Mouse (Mus musculus) CD4-positive, CD25-positive, alpha-beta regulatory T cell, adult 2 months (primary cell): ENCODE results near the gene Tcaf1.

ENCODE experiments used
- DNase-seq: peaks from one replicate; pipeline ENCODE4 v3.0.0-alpha.2; 2012; ENCODE audit warnings: low read depth, low spot score

Gene Tcaf1

DNA sequence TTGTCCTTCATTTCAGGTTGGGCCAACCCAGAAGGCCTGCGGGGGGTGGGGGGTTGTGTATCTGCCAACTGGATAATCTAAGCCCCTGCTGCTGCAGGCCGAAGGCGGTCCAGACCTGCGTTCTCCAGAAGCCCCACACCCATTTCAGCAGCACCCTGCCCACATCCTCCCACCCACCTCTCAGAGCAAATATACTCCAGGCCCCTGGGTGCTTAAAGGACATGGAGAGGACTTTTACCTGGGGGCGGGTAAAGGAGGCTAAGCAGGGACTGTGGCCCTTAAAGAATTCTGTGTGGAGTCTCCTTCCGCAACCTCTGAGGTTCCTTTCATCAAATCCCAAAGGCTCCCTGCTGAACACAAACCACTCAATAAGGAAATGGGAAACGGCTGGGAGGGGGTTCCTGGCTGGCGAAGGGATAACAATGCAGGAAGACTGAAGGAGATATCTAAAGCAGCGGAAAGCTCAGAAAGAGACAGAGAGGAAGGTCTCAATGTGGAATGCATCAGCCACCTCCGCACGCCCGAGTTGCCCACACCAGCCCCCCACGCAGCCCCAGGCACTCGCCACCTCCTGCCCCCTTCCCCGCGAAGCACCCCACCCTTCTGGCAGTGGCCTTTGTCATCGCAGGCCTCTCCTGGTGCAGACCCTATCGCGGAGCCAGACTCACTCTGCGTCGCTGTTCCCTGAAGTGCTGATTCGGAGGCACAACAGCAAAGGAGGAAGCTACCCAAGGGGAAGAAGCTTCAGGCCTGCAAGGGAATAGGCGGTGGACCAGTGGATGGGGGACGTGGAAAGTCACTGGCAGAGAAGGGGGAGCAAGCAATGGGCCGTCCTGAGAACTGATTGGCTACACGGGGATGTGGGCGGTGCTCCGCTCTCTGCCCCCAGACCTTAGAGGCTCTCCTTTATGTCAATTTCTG lies at the start of gene Tcaf1:
Gene Tcaf1, minus strand, starts transcription at position 798 of the 921 bp plus-strand sequence.
- no peak for DNase-seq

DNA sequence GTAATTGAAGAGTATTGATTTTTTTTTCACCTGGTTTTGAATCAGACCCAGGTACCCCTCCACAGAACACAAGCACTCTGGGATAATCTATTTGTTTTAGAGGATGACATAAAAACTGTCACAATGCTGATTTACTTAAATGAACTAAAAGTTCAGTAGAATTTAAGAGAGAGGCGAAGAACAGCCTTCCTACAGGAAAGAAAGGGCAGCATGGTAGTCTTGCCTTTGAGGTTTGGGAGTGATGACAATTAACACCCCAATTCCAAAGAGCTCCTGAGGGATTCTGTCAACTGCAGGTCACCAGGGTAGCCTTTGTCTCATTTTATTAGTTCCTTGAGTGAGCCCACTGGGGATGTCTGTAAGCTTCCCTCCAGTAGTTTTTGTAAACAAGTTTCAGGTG lies 46.2 kb upstream of the Tcaf1 start, which contains the start of gene Olfr38:
Gene Olfr38, plus strand, starts transcription at position 301 of the 400 bp plus-strand sequence.
- DNase-seq: no peak

DNA sequence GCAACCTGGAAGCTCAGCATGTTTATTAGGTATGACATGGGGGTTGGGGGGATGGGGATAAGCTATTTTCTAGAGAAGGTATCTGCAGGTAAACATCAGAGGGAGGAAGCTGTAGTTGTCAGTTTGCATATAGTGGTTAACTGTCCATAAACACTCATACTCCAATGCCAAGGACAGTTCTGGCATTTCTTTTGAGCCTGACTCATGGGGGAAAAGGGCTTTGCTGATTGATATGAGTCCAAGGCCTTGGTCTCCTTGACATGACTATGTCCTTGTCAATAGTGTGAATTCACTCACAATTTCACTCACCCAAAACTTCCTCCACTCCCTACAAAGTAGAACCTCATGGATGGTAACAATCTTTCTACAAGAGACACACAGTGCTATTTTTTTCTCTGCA lies 38.0 kb upstream of the Tcaf1 start:
- DNase-seq: no peak

DNA sequence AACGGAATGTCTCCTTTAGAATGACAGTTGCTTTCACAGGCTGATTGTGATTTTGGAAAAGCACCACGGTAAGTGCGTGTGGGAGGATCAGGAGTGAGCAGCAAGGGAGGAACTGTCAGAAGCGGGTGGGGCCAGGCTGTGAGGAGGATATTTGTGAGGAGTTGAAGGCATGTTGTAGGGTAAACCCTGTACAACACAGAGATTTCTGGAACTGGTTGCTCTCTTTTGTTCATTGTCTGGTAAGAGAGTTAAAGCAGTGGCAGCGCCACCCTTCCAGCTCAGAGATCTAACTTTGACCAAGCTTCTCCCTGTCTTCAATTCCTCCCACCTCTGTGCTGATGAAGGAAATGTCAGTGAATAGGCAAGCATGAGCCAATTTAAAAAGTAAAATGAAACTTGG lies 32.4 kb upstream of the Tcaf1 start:
- no peak for DNase-seq

DNA sequence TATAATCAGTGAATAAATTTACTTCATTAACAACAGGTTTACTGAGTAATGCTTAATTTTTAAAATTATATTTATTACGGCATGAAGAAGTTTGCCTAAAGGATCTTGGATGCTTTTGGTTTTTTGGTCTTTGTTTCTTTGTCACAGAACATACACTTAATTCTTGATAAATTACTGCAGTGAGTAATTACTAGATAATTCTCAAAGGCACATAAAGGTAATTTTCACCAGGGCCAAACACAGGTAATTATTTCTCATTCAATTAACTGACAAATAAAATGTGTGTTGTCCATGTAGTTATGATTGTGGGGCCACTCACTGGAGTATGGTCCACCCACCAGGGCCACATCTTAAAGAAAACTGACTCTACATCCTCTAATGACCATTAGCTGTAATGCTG lies 29.2 kb upstream of the Tcaf1 start, which contains the start of gene Olfr453:
Gene Olfr453, plus strand, starts transcription at position 301 of the 400 bp plus-strand sequence.
- DNase-seq: no peak

DNA sequence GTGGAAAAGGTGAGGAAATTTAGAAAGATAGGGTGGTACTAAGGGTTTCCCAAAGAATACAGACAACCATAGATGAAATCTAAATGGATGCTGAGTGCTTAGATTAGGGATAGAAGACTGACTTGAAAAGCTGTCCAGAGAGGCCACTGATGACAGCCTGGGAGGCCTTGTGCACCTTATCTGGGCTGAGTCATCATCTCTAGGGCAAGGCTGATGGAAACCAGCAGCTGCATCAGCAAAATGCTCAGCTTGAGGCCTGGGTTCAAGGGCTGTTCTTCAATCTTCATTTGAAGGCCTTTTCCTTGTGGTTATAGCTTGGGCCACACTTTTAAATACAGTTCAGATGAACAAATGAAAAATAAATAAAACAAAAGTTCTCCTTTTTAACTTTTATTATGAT lies 8.1 kb upstream of the Tcaf1 start:
- DNase-seq: no peak

DNA sequence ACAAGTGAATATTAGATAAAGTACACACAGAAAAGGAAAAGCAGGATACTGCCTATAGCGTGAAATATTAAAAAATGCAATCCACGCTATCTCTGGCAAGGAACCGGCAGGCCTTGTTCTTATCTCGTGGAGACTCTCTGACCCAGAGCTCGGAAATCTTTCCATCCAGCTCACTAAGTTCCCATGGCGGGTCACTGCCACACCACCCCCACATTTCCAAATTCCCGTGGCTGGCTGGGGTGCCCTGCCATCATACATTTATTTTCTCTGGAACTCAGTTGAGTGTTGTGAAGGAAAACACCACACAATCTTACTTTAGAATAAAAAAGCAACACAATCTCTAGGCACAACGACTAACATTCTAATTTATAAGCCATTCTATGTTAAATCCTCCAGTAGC lies 4.8 kb upstream of the Tcaf1 start:
- DNase-seq: no peak

DNA sequence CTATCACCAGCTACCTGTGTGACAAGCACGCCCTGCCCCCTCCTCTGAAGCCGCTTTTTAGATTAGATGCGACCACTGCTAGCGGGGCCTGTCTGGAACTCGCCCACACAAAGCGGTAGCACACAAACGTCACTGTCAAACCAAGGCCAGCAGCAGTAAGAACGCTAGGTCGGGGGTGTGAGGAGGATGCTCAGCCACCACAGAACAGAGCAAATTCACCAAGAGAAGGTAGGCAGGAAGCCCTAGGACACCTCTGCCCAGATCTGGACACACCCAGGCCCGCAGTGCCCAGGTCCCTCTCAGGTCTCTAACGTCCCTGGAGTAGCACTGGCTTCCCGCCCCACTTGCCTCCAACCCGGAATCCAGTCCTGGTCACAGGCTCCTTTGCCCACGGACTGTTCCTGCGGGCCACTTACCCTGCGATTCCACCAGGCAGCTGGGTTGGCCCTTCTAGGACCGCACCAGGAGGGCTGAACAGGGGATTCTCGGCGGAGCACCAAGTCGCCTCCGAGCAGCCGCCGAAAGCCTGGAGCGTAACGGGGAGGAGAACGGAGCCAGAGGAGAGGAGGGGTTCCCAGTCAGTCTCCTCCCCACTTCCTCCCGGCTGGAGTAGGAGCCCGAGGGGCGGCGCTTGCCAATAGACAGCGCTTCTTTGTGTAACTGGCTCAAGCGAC lies 17.2 kb downstream of the Tcaf1 start:
- no peak for DNase-seq

DNA sequence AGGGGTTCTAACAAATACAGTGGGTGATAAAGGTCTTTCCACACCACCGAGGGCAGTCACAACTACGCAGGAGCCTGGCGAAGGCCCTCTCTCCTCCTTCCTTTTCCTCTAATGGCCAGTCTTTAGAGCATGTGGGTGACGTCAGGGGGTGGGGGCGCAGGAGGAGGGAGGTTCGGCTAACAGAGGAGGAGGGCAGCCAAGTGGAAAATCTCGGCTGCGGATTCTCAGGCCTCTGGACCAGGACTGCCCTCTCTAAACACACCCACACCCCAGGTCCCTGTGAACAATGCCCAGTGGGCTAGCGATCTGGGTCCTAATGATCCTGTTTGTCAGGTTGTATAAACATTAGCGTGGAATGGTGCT lies 17.8 kb downstream of the Tcaf1 start:
- DNase-seq: no peak

DNA sequence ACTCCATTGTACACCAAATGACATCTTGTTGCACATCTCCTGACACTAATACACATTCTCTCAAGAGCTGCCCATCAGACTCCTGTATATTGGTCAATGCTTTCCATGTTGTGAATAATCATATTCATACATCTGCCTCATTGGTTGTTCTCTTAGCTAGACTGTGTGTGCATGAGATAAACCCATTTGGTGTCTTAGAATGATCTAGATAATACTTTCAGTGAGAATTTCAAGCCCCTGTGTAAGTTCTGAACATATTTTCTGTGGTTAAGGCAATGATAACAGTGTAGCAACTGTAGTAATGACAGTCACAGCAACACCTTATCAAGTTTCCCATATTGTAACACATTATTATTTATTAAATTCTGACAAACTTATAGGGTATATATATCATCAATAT lies 20.1 kb downstream of the Tcaf1 start:
- no peak for DNase-seq

DNA sequence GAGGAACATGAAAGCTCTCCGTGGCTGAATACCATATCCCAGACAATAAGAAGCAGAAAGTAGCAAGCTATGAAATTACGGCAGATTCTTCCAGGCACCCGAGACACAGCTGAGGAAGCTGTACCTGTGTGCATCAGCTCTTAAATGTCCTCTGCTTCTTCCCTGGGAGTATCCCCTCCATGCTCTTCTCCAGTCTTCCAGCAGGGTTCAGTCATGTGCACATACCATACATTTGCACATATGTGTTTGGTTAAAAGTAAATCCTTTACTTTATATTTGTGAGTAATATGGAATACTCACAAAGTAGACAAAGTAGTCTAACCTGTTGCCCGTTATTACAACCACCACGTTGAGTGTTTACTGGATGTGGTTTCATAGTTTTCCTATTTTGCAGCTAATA lies 22.0 kb downstream of the Tcaf1 start:
- DNase-seq: no peak

DNA sequence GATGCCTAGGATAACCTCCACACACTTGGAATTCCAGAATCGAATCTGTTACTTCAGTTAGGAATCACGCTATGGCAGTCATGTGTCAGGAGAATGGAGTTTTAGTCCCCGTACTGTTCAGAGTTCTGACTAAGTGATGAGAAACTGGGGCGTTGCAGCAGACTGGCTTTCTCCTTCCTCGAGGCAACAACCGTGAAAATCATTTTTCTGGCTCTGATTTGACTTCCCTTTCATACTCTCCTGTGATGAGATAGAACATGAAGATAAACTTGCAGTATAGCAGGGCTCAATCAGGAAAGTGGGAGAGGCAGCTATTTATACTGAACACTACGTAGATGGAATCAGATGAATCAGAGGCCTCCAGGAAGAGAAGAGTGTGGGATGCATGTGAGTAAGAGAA lies 29.8 kb downstream of the Tcaf1 start:
- no peak for DNase-seq

DNA sequence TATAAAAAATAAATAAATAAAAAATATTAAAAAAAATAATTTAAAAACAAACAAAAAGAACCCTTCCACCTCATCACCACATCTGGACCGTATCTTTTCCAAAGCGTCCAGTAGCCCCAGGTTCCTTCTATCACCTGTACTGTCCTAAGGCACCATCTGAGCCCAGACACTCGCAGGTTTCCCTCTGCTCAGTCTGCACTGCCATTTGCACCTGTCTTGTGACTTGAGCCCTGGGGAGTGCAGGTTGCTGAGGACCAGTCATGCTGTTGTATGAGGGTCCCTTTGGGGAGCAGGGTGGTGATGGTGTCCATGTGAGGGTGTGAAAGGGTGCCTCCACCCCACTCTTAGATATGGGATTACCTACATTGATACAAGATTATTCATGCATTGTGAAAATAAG lies 33.9 kb downstream of the Tcaf1 start:
- no peak for DNase-seq

DNA sequence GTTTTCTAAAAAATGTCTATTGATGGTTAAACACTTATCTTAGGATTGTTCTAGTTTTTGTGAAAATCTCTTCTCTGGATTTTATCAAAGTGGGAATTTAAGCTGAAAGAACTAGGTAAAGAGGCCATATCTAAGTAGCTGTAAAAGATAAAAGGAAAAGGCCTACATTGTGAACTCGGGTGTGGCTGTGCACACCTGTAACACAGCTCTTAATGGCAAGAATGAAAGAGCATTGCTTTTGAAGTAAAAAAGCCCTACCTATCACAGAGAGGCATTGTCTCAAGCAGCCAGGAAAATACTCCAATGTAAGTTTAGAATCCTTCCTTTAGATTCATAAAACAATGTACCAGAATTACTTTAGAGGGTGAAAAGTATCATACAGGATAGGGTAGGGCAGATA lies 38.1 kb downstream of the Tcaf1 start:
- DNase-seq: no peak

DNA sequence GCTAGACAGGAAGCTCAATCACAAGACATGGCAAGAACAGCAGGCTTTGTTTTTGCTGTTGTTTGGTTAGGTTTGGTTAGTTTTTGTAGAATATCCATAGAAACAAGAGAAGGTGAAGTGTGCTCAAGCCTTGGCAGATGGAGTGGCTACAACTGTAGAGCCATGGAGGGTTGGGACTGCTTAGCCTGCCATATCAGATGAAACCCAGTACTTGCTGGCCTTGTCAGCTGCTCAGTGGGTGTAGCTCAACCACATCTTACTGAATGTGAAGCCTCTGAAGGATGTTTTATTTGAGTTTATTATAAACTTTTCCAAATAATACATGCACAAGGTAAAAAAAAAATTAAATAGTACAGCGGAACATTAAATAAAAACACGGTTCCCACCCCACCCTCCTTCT lies 42.2 kb downstream of the Tcaf1 start:
- DNase-seq: no peak

DNA sequence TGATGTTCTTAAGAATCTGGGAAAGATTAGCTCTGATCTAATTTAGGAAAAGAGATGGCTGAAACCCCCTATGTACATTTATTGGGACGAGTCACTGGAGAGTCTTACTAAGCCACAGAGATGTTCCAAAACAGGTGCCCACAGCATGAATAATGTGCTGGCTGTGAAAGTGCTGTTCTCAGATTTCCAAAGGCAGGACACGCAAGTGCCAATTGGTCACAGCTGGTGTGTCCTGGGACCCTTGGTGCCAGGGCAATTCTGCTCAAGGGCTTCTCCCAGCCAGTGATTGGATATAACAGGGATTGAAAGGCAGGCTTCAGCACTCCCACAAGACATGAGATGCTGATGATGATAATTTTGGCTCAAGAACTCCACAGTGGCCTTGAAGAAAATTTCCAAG lies 48.1 kb downstream of the Tcaf1 start:
- no peak for DNase-seq

DNA sequence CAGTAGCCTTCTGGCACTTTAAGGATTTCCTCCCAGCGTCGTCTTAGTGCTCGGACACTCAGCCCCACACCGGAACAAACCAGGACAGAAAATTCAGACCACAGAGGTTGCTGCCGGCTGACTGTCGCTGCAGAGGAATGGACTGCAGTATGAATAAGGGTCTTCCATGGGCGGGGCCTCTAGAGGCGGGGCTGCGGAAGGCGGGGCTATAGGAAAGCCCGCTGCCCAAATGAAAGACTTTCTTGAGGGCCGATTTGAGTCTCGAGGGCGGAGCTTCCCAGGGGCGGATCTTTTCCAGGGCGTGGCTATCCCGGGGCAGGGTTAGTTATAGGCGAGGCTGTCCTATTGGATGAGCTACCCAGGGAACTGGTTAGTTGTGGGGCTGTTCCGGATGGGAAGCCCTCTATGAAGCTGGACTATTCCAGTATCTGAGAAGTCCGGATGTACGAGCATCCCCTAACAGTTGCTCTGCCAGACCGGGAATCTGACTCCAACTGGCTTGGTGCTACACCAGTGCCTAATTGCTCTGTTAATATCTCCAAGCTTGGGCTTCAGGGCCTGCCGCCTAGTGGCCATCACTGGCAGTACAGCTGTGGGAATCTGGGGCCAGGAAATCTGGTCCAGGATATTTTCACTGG lies 64.9 kb downstream of the Tcaf1 start, which contains the start of gene Tcaf2:
Gene Tcaf2, minus strand, starts transcription at position 343 of the 638 bp plus-strand sequence.
- DNase-seq: peak; percentile 22

DNA sequence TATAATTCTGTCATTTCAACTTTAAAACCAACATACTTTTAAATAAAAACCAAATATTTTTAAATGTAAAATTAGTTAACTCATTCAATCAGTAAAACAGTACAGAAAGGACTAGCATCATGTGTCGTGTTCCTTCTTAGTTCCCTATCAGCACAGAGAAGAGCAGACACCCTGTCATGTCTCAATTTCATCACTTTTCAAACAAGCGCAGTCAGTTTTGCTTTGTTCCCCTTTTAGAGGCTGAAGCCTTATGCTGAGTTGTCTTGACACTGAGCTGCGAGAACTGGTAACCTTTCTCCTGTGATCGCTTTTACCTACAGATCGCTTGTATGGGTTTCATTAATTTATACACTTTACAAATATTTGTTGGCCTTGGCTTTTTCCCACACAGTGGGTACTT lies 75.5 kb downstream of the Tcaf1 start:
- no peak for DNase-seq

DNA sequence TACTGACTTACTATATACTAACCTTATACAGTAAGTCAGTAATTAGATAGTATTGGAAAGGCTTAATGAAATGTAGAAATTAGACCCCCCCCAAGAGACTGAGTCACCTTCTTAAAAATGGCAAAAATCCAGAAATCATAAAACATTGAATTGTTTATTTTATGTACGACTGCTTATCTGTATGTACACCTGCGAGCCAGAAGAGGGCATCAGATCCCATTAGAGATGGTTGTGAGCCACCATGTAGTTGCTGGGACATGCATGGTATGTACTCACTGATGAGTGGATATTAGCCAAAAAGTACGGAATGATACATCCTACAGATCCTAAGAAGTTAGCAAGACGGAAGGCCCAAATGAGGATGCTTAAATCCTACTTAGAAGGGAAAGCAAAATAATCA lies 78.5 kb downstream of the Tcaf1 start:
- DNase-seq: no peak
